Mouse (Mus musculus): ENCODE measurements around the gene Pigb. TPM values are rescaled to one million over a fixed set of nuclear protein-coding genes. Genes with fewer than 3 reads are reported as not detected.

Pigb gene
- polyA plus RNA-seq, 1 experiment from 2014 or later = 18.1 TPM

- no peak for DNase-seq (ENCODE audit: low spot score)
- H3K27ac ChIP-seq (replicated peaks; ENCODE audit: low read depth, low read length) = no peak overlapping the region
- no peaks in the 10 kb centered on the region for H3K9me3 ChIP-seq (replicated peaks; ENCODE audit: control insufficient read depth, low read length)
- no peak for ATAC-seq (replicated peaks; ENCODE audit: insufficient number of reproducible peaks, low FRiP score, low TSS enrichment, low read depth)
- no peaks in the 10 kb centered on the region for H3K27me3 ChIP-seq (ENCODE audit: control insufficient read depth, insufficient read depth, low read length)
- no peak overlapping the region for H3K9ac ChIP-seq (replicated peaks; ENCODE audit: low read length)
- H3K4me1 ChIP-seq (ENCODE audit: control insufficient read depth, insufficient read depth, low read length) = no peaks in the 10 kb centered on the region
- 92% methylated on average over 10 of the region's 10 CpGs for WGBS
- no peak overlapping the region for H3K4me3 ChIP-seq (ENCODE audit: low read depth, low read length)
- H3K4me2 ChIP-seq (ENCODE audit: low read depth, low read length) = no peak overlapping the region
- no peaks in the 10 kb centered on the region for H3K36me3 ChIP-seq (replicated peaks; ENCODE audit: control insufficient read depth, insufficient read depth, low read depth, low read length)
Observed at GRCm38 (mm10) chr9:73019841-73020240, 20.3 kb downstream of the Pigb start.

- no peaks in the 10 kb centered on the region; the same call in 1 of the 2 replicates for H3K36me3 ChIP-seq (replicated peaks; ENCODE audit: control insufficient read depth, insufficient read depth, low read depth, low read length)
- no peaks in the 10 kb centered on the region for H3K27me3 ChIP-seq (ENCODE audit: control insufficient read depth, insufficient read depth, low read length)
- H3K27ac ChIP-seq (replicated peaks; ENCODE audit: low read depth, low read length) = no peak overlapping the region
- H3K4me3 ChIP-seq (ENCODE audit: low read depth, low read length) = no peak overlapping the region
- H3K4me2 ChIP-seq (ENCODE audit: low read depth, low read length) = no peak overlapping the region
- no peaks in the 10 kb centered on the region for H3K4me1 ChIP-seq (ENCODE audit: control insufficient read depth, insufficient read depth, low read length)
- DNase-seq (ENCODE audit: low spot score) (no peak), ATAC-seq (replicated peaks; ENCODE audit: insufficient number of reproducible peaks, low FRiP score, low TSS enrichment, low read depth) (no peak)
- H3K9ac ChIP-seq (replicated peaks; ENCODE audit: low read length) = no peak overlapping the region
- H3K9me3 ChIP-seq (replicated peaks; ENCODE audit: control insufficient read depth, low read length) = no peaks in the 10 kb centered on the region
- 89% methylated on average over 13 of the region's 13 CpGs for WGBS
Observed at GRCm38 (mm10) chr9:73014724-73015123, 25.5 kb downstream of the Pigb start.

- H3K36me3 ChIP-seq (replicated peaks; ENCODE audit: control insufficient read depth, insufficient read depth, low read depth, low read length) = no peaks in the 10 kb centered on the region; the same call in 1 of the 2 replicates
- no peaks in the 10 kb centered on the region for H3K9me3 ChIP-seq (replicated peaks; ENCODE audit: control insufficient read depth, low read length)
- 93% methylated on average over 4 of the region's 4 CpGs for WGBS
Observed at GRCm38 (mm10) chr9:73012629-73013028, 27.5 kb downstream of the Pigb start.

GRCm38 (mm10) chr9:73008384-73008783 is 31.8 kb downstream of the Pigb start:
- ATAC-seq (replicated peaks; ENCODE audit: insufficient number of reproducible peaks, low FRiP score, low TSS enrichment, low read depth) (no peak), DNase-seq (ENCODE audit: low spot score) (no peak)
- no peaks in the 10 kb centered on the region for H3K9me3 ChIP-seq (replicated peaks; ENCODE audit: control insufficient read depth, low read length)
- no peak overlapping the region for H3K4me2 ChIP-seq (ENCODE audit: low read depth, low read length)
- H3K27ac ChIP-seq (replicated peaks; ENCODE audit: low read depth, low read length) = no peak overlapping the region
- no peaks in the 10 kb centered on the region for H3K27me3 ChIP-seq (ENCODE audit: control insufficient read depth, insufficient read depth, low read length)
- WGBS = 69% methylated on average over 3 of the region's 3 CpGs
- no peak overlapping the region for H3K9ac ChIP-seq (replicated peaks; ENCODE audit: low read length)
- H3K36me3 ChIP-seq (replicated peaks; ENCODE audit: control insufficient read depth, insufficient read depth, low read depth, low read length) = no peaks in the 10 kb centered on the region
- no peak overlapping the region for H3K4me3 ChIP-seq (ENCODE audit: low read depth, low read length)
- H3K4me1 ChIP-seq (ENCODE audit: control insufficient read depth, insufficient read depth, low read length) = no peaks in the 10 kb centered on the region

More at GRCm38 (mm10) chr9:73012629-73013028, 27.5 kb downstream of the Pigb start:
- Histone ChIP-seq H3K4me3 (ENCODE audit: low read depth, low read length) (no peak overlapping the region), H3K9ac (replicated peaks; ENCODE audit: low read length) (no peak overlapping the region), H3K27me3 (ENCODE audit: control insufficient read depth, insufficient read depth, low read length) (no peaks in the 10 kb centered on the region), H3K4me2 (ENCODE audit: low read depth, low read length) (no peak overlapping the region), H3K4me1 (ENCODE audit: control insufficient read depth, insufficient read depth, low read length) (no peaks in the 10 kb centered on the region), H3K27ac (replicated peaks; ENCODE audit: low read depth, low read length) (no peak overlapping the region)
- no peak for DNase-seq (ENCODE audit: low spot score)
- no peak for ATAC-seq (replicated peaks; ENCODE audit: insufficient number of reproducible peaks, low FRiP score, low TSS enrichment, low read depth)

GRCm38 (mm10) chr9:73006175-73006574 is 34.0 kb downstream of the Pigb start:
- Histone ChIP-seq H3K4me1 (ENCODE audit: control insufficient read depth, insufficient read depth, low read length) (no peaks in the 10 kb centered on the region), H3K4me2 (ENCODE audit: low read depth, low read length) (no peak overlapping the region), H3K36me3 (replicated peaks; ENCODE audit: control insufficient read depth, insufficient read depth, low read depth, low read length) (no peaks in the 10 kb centered on the region), H3K9ac (replicated peaks; ENCODE audit: low read length) (no peak overlapping the region), H3K27me3 (ENCODE audit: control insufficient read depth, insufficient read depth, low read length) (no peaks in the 10 kb centered on the region), H3K4me3 (ENCODE audit: low read depth, low read length) (no peak overlapping the region), H3K27ac (replicated peaks; ENCODE audit: low read depth, low read length) (no peak overlapping the region), H3K9me3 (replicated peaks; ENCODE audit: control insufficient read depth, low read length) (no peaks in the 10 kb centered on the region)
- WGBS = 93% methylated on average over 3 of the region's 3 CpGs
- DNase-seq (ENCODE audit: low spot score) = no peak
- ATAC-seq (replicated peaks; ENCODE audit: insufficient number of reproducible peaks, low FRiP score, low TSS enrichment, low read depth) = no peak

GRCm38 (mm10) chr9:73005106-73005505 is 35.1 kb downstream of the Pigb start:
- H3K9ac ChIP-seq (replicated peaks; ENCODE audit: low read length) = no peak overlapping the region
- no peak overlapping the region for H3K4me3 ChIP-seq (ENCODE audit: low read depth, low read length)
- ATAC-seq (replicated peaks; ENCODE audit: insufficient number of reproducible peaks, low FRiP score, low TSS enrichment, low read depth) (no peak), DNase-seq (ENCODE audit: low spot score) (no peak)
- no peak overlapping the region for H3K27ac ChIP-seq (replicated peaks; ENCODE audit: low read depth, low read length)
- no peaks in the 10 kb centered on the region for H3K36me3 ChIP-seq (replicated peaks; ENCODE audit: control insufficient read depth, insufficient read depth, low read depth, low read length)
- no peaks in the 10 kb centered on the region for H3K27me3 ChIP-seq (ENCODE audit: control insufficient read depth, insufficient read depth, low read length)
- H3K4me1 ChIP-seq (ENCODE audit: control insufficient read depth, insufficient read depth, low read length) = no peaks in the 10 kb centered on the region
- no peaks in the 10 kb centered on the region for H3K9me3 ChIP-seq (replicated peaks; ENCODE audit: control insufficient read depth, low read length)
- 84% methylated on average over 6 of the region's 6 CpGs for WGBS
- no peak overlapping the region for H3K4me2 ChIP-seq (ENCODE audit: low read depth, low read length)

- no peak overlapping the region for H3K9ac ChIP-seq (replicated peaks; ENCODE audit: low read length)
- ATAC-seq (replicated peaks; ENCODE audit: insufficient number of reproducible peaks, low FRiP score, low TSS enrichment, low read depth) (no peak), DNase-seq (ENCODE audit: low spot score) (no peak)
- H3K4me1 ChIP-seq (ENCODE audit: control insufficient read depth, insufficient read depth, low read length) = no peaks in the 10 kb centered on the region
- H3K9me3 ChIP-seq (replicated peaks; ENCODE audit: control insufficient read depth, low read length) = no peaks in the 10 kb centered on the region
- no peak overlapping the region for H3K4me3 ChIP-seq (ENCODE audit: low read depth, low read length)
- H3K27me3 ChIP-seq (ENCODE audit: control insufficient read depth, insufficient read depth, low read length) = no peaks in the 10 kb centered on the region
- H3K36me3 ChIP-seq (replicated peaks; ENCODE audit: control insufficient read depth, insufficient read depth, low read depth, low read length) = no peaks in the 10 kb centered on the region
- no peak overlapping the region for H3K4me2 ChIP-seq (ENCODE audit: low read depth, low read length)
- no peak overlapping the region for H3K27ac ChIP-seq (replicated peaks; ENCODE audit: low read depth, low read length)
- WGBS = 85% methylated on average over 8 of the region's 8 CpGs
Observed at GRCm38 (mm10) chr9:73004076-73004475, 36.1 kb downstream of the Pigb start.

GRCm38 (mm10) chr9:73002177-73002576 is 38.0 kb downstream of the Pigb start:
- H3K4me1 ChIP-seq (ENCODE audit: control insufficient read depth, insufficient read depth, low read length) = no peaks in the 10 kb centered on the region
- H3K27me3 ChIP-seq (ENCODE audit: control insufficient read depth, insufficient read depth, low read length) = no peaks in the 10 kb centered on the region
- no peak overlapping the region for H3K27ac ChIP-seq (replicated peaks; ENCODE audit: low read depth, low read length)
- no peak overlapping the region for H3K4me3 ChIP-seq (ENCODE audit: low read depth, low read length)
- H3K4me2 ChIP-seq (ENCODE audit: low read depth, low read length) = no peak overlapping the region
- no peak overlapping the region for H3K9ac ChIP-seq (replicated peaks; ENCODE audit: low read length)
- H3K9me3 ChIP-seq (replicated peaks; ENCODE audit: control insufficient read depth, low read length) = no peaks in the 10 kb centered on the region
- no peak for DNase-seq (ENCODE audit: low spot score)
- no peaks in the 10 kb centered on the region for H3K36me3 ChIP-seq (replicated peaks; ENCODE audit: control insufficient read depth, insufficient read depth, low read depth, low read length)
- ATAC-seq (replicated peaks; ENCODE audit: insufficient number of reproducible peaks, low FRiP score, low TSS enrichment, low read depth) = no peak
- 78% methylated on average over 3 of the region's 3 CpGs for WGBS
